Mouse (Mus musculus) heart, adult 2 months (tissue): Measurements from ENCODE around the gene Sorcs2. TPM values are rescaled to one million over a fixed set of nuclear protein-coding genes. Genes with fewer than 3 reads are reported as not detected.

Experiments used
- DNase-seq, 2 experiments: peaks; one replicate each; pipeline ENCODE4 v3.0.0; 2021
- H3K27ac ChIP-seq: fragments of 200-600 bp; 2 replicates; pipeline ENCODE4 v1.8.1; 2022
- H3K27me3 ChIP-seq: fragments of 200-500 bp; 2 replicates; pipeline ENCODE4 v1.6.1; 2012; ENCODE audit warnings: mild to moderate bottlenecking, low read length, inconsistent platforms, mixed read lengths; ENCODE audit not compliant: control insufficient read depth, insufficient read depth
- H3K36me3 ChIP-seq: fragments of 200-500 bp; 2 replicates; pipeline ENCODE4 v1.6.1; 2012; ENCODE audit warnings: low read length, inconsistent platforms; ENCODE audit not compliant: control insufficient read depth, insufficient read depth
- H3K4me1 ChIP-seq: fragments of 200-500 bp; 2 replicates; pipeline ENCODE4 v1.6.1; 2011; ENCODE audit warnings: low read length; ENCODE audit not compliant: control insufficient read depth, insufficient read depth
- H3K4me3 ChIP-seq: fragments of 200-600 bp; 2 replicates; pipeline ENCODE4 v1.8.1; 2022
- H3K79me2 ChIP-seq: fragments of 200-500 bp; replicated peaks from 2 replicates; pipeline ENCODE4 v1.6.1; 2012; ENCODE audit warnings: mild to moderate bottlenecking, inconsistent platforms, low read length, moderate library complexity, mixed read lengths; ENCODE audit not compliant: control insufficient read depth, insufficient read depth
- H3K9ac ChIP-seq: fragments of 200-500 bp; 2 replicates; pipeline ENCODE4 v1.6.1; 2012; ENCODE audit warnings: low read depth, mild to moderate bottlenecking, control low read depth, inconsistent platforms, low read length, mixed read lengths
- CTCF ChIP-seq: fragments of 200-600 bp; IDR thresholded peaks from 2 replicates; pipeline ENCODE4 v1.8.1; 2022; ENCODE audit warnings: antibody characterized with exemption, mild to moderate bottlenecking, moderate library complexity
- EP300 ChIP-seq: fragments of 200-500 bp; IDR thresholded peaks from 2 replicates; pipeline ENCODE4 v1.6.1; 2011; ENCODE audit warnings: low read depth, low read length, control low read depth; ENCODE audit not compliant: insufficient read depth
- POLR2A ChIP-seq: fragments of 200-500 bp; IDR thresholded peaks from 2 replicates; pipeline ENCODE4 v1.6.1; 2011; ENCODE audit warnings: mild to moderate bottlenecking, low read depth, low read length, control low read depth; ENCODE audit not compliant: insufficient read depth
- WGBS: fragments of 180-500 bp; shearing (Covaris S2); methylation state at CpG from one replicate; pipeline ENCODE4 v1.1.7; 2018; 5-methylcytosine and 5-hydroxymethylcytosine counted together
- intact Hi-C: fragments of 180-260 bp; cut with DNase I; formaldehyde crosslinking; loops from one replicate; pipeline ENCODE4 v1.15.1; 2025
- polyA plus RNA-seq: library from polyadenylated mRNA; depleted of rRNA; stranded (reverse); fragments of >200 nt; gene quantifications from 2 replicates; pipeline ENCODE4 v1.2.3, GENCODE M21; 2012
- total RNA-seq, 2 experiments: library from RNA; stranded (reverse); gene quantifications; 2 replicates each; pipeline ENCODE4 v1.2.3; 2021

Sorcs2 gene
- total and polyA plus RNA-seq, 3 experiments, result 6.0 to 9.0 (median 7.7) TPM

DNA sequence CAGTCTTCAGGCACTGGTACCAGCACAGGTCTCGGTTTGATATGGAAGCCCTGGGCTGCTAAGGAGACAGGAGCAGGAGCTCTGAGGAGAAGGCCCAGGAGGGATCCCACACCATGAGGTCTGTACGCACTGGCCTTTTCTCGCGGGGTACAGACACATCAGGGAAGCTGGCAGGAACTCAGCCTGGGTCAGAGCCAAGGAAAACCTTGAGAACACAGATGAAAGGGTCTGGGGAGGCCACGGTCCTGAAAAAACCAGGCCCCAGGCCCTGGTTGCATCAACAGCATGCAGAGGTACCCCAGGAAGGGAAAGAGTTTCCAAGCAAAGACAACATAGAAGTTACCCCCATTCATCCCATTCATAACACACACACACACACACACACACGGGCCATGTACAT, 85.0 kb downstream of the Sorcs2 start:
- Histone ChIP-seq H3K36me3 (no peaks in the 10 kb centered on the region), H3K9ac (no peak overlapping the region), H3K27ac (no peak overlapping the region), H3K27me3 (no peaks in the 10 kb centered on the region), H3K4me1 (peaks cover 7% of the 10 kb centered on the region), H3K79me2 (no peaks in the 10 kb centered on the region), H3K4me3 (no peak overlapping the region)
- no peak for TF ChIP-seq EP300
- no peak for TF ChIP-seq CTCF
- TF ChIP-seq POLR2A, result no peak
- intact Hi-C loops, result no loop called here
- WGBS, result 37% methylated on average over 6 of the region's 6 CpGs
- DNase-seq, result no peak

DNA sequence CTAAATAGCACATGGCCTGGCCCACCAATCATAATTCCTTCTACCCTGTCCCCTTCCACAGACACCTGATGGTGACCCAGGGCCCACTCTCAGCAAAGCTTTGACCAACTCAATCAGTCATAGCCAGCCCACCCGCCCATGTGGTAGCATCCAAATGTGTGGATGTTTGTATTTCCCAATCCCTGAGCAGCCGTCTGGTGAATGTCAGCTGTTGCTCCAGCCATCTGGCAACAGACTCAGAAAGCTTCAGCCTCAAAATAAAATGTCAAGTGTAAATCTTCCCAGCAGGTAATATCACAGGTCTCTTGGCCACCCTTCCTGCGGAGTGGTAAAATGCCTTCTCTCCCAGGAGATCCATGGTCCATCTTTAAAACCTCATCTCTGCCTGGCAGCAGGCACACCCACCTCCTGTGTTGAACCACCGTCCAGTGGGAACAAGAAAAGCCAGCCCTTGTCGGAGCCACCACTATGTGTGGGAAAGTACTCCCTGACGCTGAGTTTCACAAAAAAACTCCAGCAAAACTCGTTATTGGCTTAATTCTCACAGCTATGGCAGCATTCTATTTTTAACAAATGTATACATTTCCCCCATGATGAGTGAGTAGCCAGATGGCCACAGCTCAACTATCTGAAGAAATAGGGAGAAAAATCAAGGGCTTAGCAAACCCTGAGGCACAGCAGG, 93.5 kb downstream of the Sorcs2 start:
- DNase-seq, result peak in 1 of 2 experiments; percentile 14
- Histone ChIP-seq H3K4me3 (no peak overlapping the region), H3K36me3 (no peaks in the 10 kb centered on the region), H3K27ac (no peak overlapping the region), H3K9ac (no peak overlapping the region), H3K27me3 (no peaks in the 10 kb centered on the region), H3K4me1 (no peaks in the 10 kb centered on the region), H3K79me2 (no peaks in the 10 kb centered on the region)
- TF ChIP-seq EP300 (no peak), CTCF (no peak), POLR2A (no peak)
- intact Hi-C loops, result no loop called here
- 66% methylated on average over 7 of the region's 7 CpGs for WGBS

DNA sequence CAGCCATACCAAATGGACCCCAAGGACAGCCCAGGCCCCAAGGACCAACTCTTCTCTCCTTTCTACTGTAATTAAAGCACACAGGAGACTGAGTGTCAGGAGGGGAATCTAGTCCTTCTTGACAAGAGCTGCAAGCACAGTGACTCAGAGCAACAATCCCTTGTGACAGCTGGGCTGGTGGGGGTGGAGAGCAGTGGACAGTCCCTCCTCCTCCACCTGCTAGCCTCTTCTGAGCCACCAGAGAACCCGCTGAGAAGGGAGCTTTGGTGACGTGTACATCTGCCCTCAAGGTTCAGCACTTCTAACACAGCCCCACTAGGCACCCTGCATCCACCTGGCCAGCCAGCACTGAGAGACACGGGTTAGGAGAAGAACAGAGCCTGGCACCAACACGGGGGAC, 96.8 kb downstream of the Sorcs2 start:
- Histone ChIP-seq H3K4me1 (no peaks in the 10 kb centered on the region), H3K4me3 (no peak overlapping the region), H3K79me2 (no peaks in the 10 kb centered on the region), H3K27me3 (no peaks in the 10 kb centered on the region), H3K27ac (no peak overlapping the region), H3K9ac (no peak overlapping the region), H3K36me3 (no peaks in the 10 kb centered on the region)
- TF ChIP-seq EP300, result no peak
- no peak for TF ChIP-seq CTCF
- TF ChIP-seq POLR2A, result no peak
- no peak for DNase-seq
- intact Hi-C loops, result no loop called here
- WGBS, result 63% methylated on average over 4 of the region's 4 CpGs

DNA sequence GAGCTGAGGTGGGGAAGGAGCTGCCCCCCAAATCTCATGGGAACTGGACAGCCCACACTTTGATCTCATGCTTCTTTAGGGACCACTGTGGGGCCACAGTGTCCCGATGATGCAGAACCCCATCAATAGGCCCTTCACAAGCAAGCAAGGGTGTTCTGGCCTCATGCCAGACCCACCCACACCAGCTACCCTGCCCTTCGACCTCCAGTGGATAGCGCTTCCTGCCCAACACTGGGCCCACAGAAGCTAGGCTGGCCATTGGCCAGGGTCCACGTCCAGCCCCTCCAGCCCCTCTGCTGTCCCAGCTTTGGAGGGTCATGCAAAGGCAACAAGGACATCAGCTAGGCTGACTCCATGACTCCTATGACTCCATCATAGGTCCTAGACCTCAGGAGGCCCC, 99.9 kb downstream of the Sorcs2 start:
- no peak for DNase-seq
- H3K27ac ChIP-seq, result no peak overlapping the region
- no peaks in the 10 kb centered on the region for H3K79me2 ChIP-seq
- peaks cover 1% of the 10 kb centered on the region for H3K4me1 ChIP-seq
- H3K27me3 ChIP-seq, result no peaks in the 10 kb centered on the region
- 53% methylated on average over 4 of the region's 4 CpGs for WGBS
- no peak overlapping the region for H3K4me3 ChIP-seq
- intact Hi-C loops, result no loop called here
- no peak overlapping the region for H3K9ac ChIP-seq
- no peak for TF ChIP-seq CTCF
- TF ChIP-seq EP300, result no peak
- no peak for TF ChIP-seq POLR2A
- no peaks in the 10 kb centered on the region for H3K36me3 ChIP-seq

DNA sequence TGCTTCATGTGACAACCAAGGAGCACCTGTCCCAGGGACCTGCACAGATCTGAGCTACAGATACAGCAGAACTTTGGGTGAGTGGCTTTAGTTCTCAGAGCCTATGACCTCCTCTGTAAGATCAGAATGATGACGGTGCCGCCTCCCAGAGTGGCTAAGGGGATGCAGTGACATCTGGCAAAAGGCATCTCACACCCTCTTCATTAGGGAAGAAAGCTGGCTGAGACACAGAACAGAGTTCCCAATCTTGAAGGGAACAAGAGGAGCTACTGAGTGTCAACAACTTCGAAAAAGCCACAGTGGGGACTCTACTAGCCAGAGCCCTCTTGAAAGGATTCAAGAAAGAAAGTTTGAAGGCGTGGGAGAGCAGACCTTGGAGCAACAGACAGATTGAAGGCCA, 100.7 kb downstream of the Sorcs2 start:
- H3K79me2 ChIP-seq, result no peaks in the 10 kb centered on the region
- TF ChIP-seq EP300, result no peak
- 65% methylated on average over 4 of the region's 4 CpGs for WGBS
- no peaks in the 10 kb centered on the region for H3K36me3 ChIP-seq
- no peak overlapping the region for H3K9ac ChIP-seq
- intact Hi-C loops, result no loop called here
- no peak for DNase-seq
- no peak overlapping the region for H3K27ac ChIP-seq
- H3K4me3 ChIP-seq, result no peak overlapping the region
- peaks cover 2% of the 10 kb centered on the region for H3K4me1 ChIP-seq
- no peaks in the 10 kb centered on the region for H3K27me3 ChIP-seq

DNA sequence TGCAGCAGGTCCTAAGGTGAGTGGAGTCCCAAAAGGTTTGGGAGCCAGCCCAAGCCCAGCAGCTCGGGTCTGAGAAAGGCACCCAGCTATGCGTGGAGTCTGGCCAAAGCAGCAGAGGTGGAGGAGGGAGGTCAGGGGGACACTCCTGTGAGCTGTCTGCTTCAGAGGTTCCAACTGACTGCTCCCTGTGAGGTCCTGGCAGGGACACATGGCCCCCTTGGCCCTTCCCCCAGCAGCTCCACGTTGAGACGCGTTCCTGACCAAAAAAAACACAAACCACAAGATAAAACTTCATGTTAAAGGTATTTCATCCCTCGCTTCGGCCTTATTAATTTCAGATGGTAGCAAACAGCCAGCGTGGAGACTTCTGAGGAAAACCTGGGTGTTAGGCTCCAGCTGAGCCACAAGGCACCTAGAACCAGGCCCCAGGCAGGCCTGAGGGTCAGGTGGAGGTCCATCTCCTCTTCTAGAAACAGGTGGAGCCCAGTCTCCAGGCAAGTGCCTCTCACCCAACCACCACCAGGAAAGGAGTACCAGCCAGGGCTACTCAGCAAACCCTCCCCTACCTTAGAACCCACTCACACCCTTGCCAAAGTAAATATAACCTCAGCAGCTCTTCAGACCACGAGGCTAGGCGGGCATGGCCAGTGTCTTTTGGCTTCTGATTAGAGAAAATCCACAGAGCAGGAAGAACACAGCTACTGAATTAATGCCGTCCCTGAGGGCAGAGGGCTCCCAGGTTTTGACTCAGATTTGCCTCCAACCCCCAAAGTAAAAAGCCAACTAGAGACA, 104.6 kb downstream of the Sorcs2 start:
- DNase-seq, result peak in 1 of 2 experiments; percentile 31
- H3K4me1 ChIP-seq, result peaks cover 2% of the 10 kb centered on the region
- H3K9ac ChIP-seq, result no peak overlapping the region
- TF ChIP-seq CTCF, result no peak
- no peak for TF ChIP-seq POLR2A
- no peak for TF ChIP-seq EP300
- no peak overlapping the region for H3K4me3 ChIP-seq
- intact Hi-C loops, result no loop called here
- no peaks in the 10 kb centered on the region for H3K79me2 ChIP-seq
- 48% methylated on average over 11 of the region's 11 CpGs for WGBS
- no peaks in the 10 kb centered on the region for H3K27me3 ChIP-seq
- H3K27ac ChIP-seq, result no peak overlapping the region
- no peaks in the 10 kb centered on the region for H3K36me3 ChIP-seq
